Mouse (Mus musculus) ES-E14 (cell line): ENCODE measurements around the gene Ppp3ca.

Source experiments
- MAFK ChIP-seq: IDR thresholded peaks from 2 replicates; pipeline ENCODE4 v1.6.1; 2014; ENCODE audit warnings: mild to moderate bottlenecking, low read depth, low read length, inconsistent platforms; ENCODE audit not compliant: insufficient read depth
- ZC3H11A ChIP-seq: IDR thresholded peaks from 2 replicates; pipeline ENCODE4 v1.6.1; 2012; ENCODE audit warnings: low read depth, mild to moderate bottlenecking, inconsistent platforms, low read length, borderline replicate concordance

DNA sequence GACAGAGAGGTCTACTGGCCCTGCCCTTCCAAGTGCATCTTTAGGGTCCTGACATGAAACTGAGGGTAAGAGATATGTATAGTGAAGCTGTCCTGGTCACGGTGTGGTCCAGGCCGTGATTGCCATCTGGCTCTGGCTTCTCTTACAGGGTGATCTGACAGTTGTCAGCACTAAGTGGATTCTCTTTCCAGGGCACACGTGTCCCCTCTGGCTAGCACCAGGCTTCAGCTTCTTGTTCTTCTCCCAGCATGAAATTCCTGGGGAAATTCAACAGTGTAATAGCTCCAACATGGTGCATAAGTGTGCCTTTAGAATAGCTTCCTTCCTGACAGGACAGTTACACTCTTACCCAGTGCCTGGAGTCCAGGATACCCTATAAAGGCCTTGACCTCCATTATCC, 222.2 kb downstream of the Ppp3ca start:
- no peak for TF ChIP-seq ZC3H11A
- TF ChIP-seq MAFK = no peak
